Mouse (Mus musculus) cerebellum, adult 18-20 months (tissue): Measurements from ENCODE around the gene Il12b.
A peak's percentile ranks its signal among the peaks of the same experiment; 100 is the strongest.
"Not testable (repeated sequence)": the region's sequence is repeated elsewhere in the genome, so short reads cannot be mapped to it uniquely, and the experiment has no call there.

Experiments used
- DNase-seq, 2 experiments: peaks; one replicate each; pipeline ENCODE4 v3.0.0; 2021

Il12b gene

GRCm38 (mm10) chr11:44413371-44413770 lies 13.5 kb downstream of the Il12b start:
- no peak for DNase-seq

GRCm38 (mm10) chr11:44414605-44415004 lies 14.7 kb downstream of the Il12b start:
- DNase-seq = no peak

GRCm38 (mm10) chr11:44417403-44417802 lies 17.5 kb downstream of the Il12b start:
- DNase-seq = no peak

- DNase-seq = no peak
Observed at GRCm38 (mm10) chr11:44422337-44423111, 22.7 kb downstream of the Il12b start.

- DNase-seq = no peak
Observed at GRCm38 (mm10) chr11:44423261-44423660, 23.4 kb downstream of the Il12b start.

GRCm38 (mm10) chr11:44423955-44424354 lies 24.1 kb downstream of the Il12b start:
- DNase-seq = no peak

GRCm38 (mm10) chr11:44425006-44425405 lies 25.1 kb downstream of the Il12b start:
- no peak for DNase-seq

- no peak for DNase-seq
Observed at GRCm38 (mm10) chr11:44425626-44426025, 25.8 kb downstream of the Il12b start.

GRCm38 (mm10) chr11:44427951-44428350 lies 28.1 kb downstream of the Il12b start:
- no peak for DNase-seq

GRCm38 (mm10) chr11:44430036-44430435 lies 30.2 kb downstream of the Il12b start:
- DNase-seq = no peak

GRCm38 (mm10) chr11:44437786-44438185 lies 37.9 kb downstream of the Il12b start:
- DNase-seq = no peak

GRCm38 (mm10) chr11:44451046-44451445 lies 51.2 kb downstream of the Il12b start:
- no peak for DNase-seq

GRCm38 (mm10) chr11:44452016-44452415 lies 52.2 kb downstream of the Il12b start:
- DNase-seq = not testable (repeated sequence)

GRCm38 (mm10) chr11:44453423-44453822 lies 53.6 kb downstream of the Il12b start:
- DNase-seq = peak; percentile 31 to 48

GRCm38 (mm10) chr11:44461493-44461892 lies 61.6 kb downstream of the Il12b start:
- DNase-seq = no peak
